ENCODE assay signal across 12 mouse cellular contexts in the genomic region with DNA sequence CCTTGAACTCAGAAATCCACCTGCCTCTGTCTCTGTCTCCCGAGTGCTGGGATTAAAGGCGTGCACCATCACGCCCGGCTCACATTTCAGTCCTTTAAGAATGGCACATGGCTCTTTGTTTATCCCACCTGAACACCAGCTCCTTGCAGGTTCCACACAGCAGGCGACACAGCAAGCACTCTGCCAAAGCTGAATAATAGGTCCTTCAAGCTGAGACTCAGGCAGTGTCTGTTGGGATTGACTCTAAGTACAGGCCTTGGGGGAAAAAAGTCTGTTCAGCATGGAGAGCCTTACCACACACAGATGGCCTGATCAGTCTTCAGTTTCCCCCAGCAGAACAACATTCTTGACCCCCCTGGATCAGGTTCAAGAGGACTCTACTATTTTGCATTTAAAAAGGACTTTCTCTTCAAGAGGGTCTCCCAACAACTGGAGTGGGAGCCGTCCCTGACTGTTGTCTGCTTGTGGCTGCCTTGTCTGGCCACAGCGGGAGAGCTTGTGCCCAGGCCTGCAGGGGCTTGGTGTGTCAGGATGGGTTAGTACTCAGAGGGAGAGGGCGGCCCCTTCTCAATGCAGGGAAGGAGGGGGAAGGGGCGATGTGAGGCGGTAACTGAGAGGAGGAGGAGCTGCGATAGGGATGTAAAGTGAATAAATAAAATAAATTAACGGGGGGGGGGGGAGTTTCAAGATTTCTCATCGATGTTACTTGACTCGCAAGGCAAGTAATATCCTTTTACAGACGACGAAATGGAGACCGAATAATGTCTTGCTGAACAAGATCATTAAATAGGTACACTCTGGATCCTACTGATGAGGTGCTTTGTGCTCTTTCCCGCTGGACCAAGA. TPM values are rescaled to one million over a fixed set of nuclear protein-coding genes. Genes with fewer than 3 reads are reported as not detected.
DNase-seq lines count a peak whose midpoint lies in the region; ATAC-seq lines count a peak whose summit lies in the region.
"Had no signal": no experiment of that assay in that cellular context is flagged by ENCODE, and none has a peak within 500 bp of the region (broad histone marks: within the 10 kb centered on the region; RNA-seq: fewer than 3 reads in every experiment).

No protein-coding gene starts in this region.

- H3K36me3 ChIP-seq in kidney, embryonic 15.5 days, result no peaks in the 10 kb centered on the region
- no peaks in the 10 kb centered on the region for H3K36me3 ChIP-seq in forebrain, embryonic 14.5 days (ENCODE audit: control insufficient read depth, insufficient read depth, low read length)
- H3K36me3 ChIP-seq in midbrain, embryonic 14.5 days (ENCODE audit: control insufficient read depth, insufficient read depth, low read length), result no peaks in the 10 kb centered on the region

- no peak overlapping the region for H3K9ac ChIP-seq in kidney, embryonic 15.5 days
- H3K9ac ChIP-seq in forebrain, embryonic 14.5 days (ENCODE audit: low read length), result no peak overlapping the region
- no peak overlapping the region for H3K9ac ChIP-seq in midbrain, embryonic 14.5 days (replicated peaks; ENCODE audit: low read length)

- no peak overlapping the region for H3K27ac ChIP-seq in kidney, embryonic 15.5 days
- no peak overlapping the region for H3K27ac ChIP-seq in forebrain, embryonic 14.5 days (ENCODE audit: low read depth, low read length)
- no peak overlapping the region for H3K27ac ChIP-seq in midbrain, embryonic 14.5 days (replicated peaks; ENCODE audit: low read depth, low read length)

- intact Hi-C loops in left cerebral cortex, postnatal 25 days (cut with DNase I), result loop anchor here (5.0 kb wide), 1 partner anchor 59 kb away; the partner anchor contains the start of genes Dhx29 and Mtrex

- peak overlapping the region; percentile 99 for H3K4me2 ChIP-seq in kidney, embryonic 15.5 days
- peak overlapping the region; percentile 98 for H3K4me2 ChIP-seq in forebrain, embryonic 14.5 days (ENCODE audit: low read length)
- peak overlapping the region; percentile 98 for H3K4me2 ChIP-seq in midbrain, embryonic 14.5 days (ENCODE audit: low read length)

- peaks cover 68% of the 10 kb centered on the region for H3K27me3 ChIP-seq in kidney, embryonic 15.5 days
- peaks cover 52% of the 10 kb centered on the region for H3K27me3 ChIP-seq in forebrain, embryonic 14.5 days (replicated peaks; ENCODE audit: control insufficient read depth, insufficient read depth, low read length)
- H3K27me3 ChIP-seq in midbrain, embryonic 14.5 days (ENCODE audit: control insufficient read depth, insufficient read depth, low read length), result peaks cover 54% of the 10 kb centered on the region

- 11% methylated on average over 18 of the region's 18 CpGs for WGBS in kidney, embryonic 15.5 days
- WGBS in forebrain, embryonic 14.5 days, result 3% methylated on average over 18 of the region's 18 CpGs
- 4% methylated on average over 18 of the region's 18 CpGs for WGBS in midbrain, embryonic 14.5 days

- peak overlapping the region; percentile 58; the same call in 1 of the 2 replicates for H3K4me3 ChIP-seq in kidney, embryonic 15.5 days (replicated peaks)
- no peak overlapping the region for H3K4me3 ChIP-seq in forebrain, embryonic 14.5 days (ENCODE audit: low read depth, low read length)
- H3K4me3 ChIP-seq in midbrain, embryonic 14.5 days (replicated peaks; ENCODE audit: low read depth, low read length), result peak overlapping the region; percentile 51; the same call in 1 of the 2 replicates
- H3K4me3 ChIP-seq: erythroblast, embryonic 14.5 days had no signal

- ATAC-seq in kidney, embryonic 15.5 days (replicated peaks; ENCODE audit: low FRiP score), result no peak
- ATAC-seq in forebrain, embryonic 14.5 days, result peak; percentile 18; the same call in 1 of the 2 replicates
- ATAC-seq in midbrain, embryonic 14.5 days (ENCODE audit: low FRiP score, low TSS enrichment), result peak; percentile 46; the same call in 1 of the 2 replicates
- ATAC-seq: lung, postnatal 0 days had no signal

- peaks cover 46% of the 10 kb centered on the region for H3K4me1 ChIP-seq in kidney, embryonic 15.5 days
- peaks cover 21% of the 10 kb centered on the region for H3K4me1 ChIP-seq in forebrain, embryonic 14.5 days (ENCODE audit: control insufficient read depth, insufficient read depth, low read length)
- H3K4me1 ChIP-seq in midbrain, embryonic 14.5 days (ENCODE audit: control insufficient read depth, insufficient read depth, low read length), result peaks cover 29% of the 10 kb centered on the region

- DNase-seq in kidney, postnatal 25 days, result no peak
- DNase-seq in ZHBTc4 (ENCODE audit: low read depth, low spot score), result peak; percentile 67
- peak; percentile 48 for DNase-seq in forebrain, embryonic 14.5 days (ENCODE audit: low spot score)
- DNase-seq in midbrain, embryonic 14.5 days, result peak; percentile 55
- no peak for DNase-seq in cerebellum, adult 8-10 months
- DNase-seq in left cerebral cortex, postnatal 25 days (ENCODE audit: low spot score in 2 of 2), result no peak
- no peak for DNase-seq in adrenal gland, adult 18-20 months (ENCODE audit: low spot score in 2 of 2)
- DNase-seq: layer of hippocampus, postnatal 36 days had no signal

- H3K9me3 ChIP-seq in kidney, embryonic 15.5 days (replicated peaks), result no peaks in the 10 kb centered on the region
- H3K9me3 ChIP-seq in forebrain, embryonic 14.5 days (replicated peaks; ENCODE audit: control insufficient read depth, low read length), result no peaks in the 10 kb centered on the region
- no peaks in the 10 kb centered on the region for H3K9me3 ChIP-seq in midbrain, embryonic 14.5 days (ENCODE audit: control insufficient read depth, low read length)

RNA-seq across cellular contexts. Expression of gene Ccno, which starts 1.8 kb away (rescaled TPM):
- 0.49 and 0.61 TPM in 2 replicates for polyA plus RNA-seq in kidney, embryonic 15.5 days (2015; fragmentation: Nextera tagmentation; extraction: Ambion mirVana)
- 1.5 and 2.2 TPM in 2 replicates for polyA plus RNA-seq in forebrain, embryonic 14.5 days (2014; fragmentation: Nextera tagmentation; extraction: Ambion mirVana)
- 0.57 and 0.58 TPM in 2 replicates for polyA plus RNA-seq in midbrain, embryonic 14.5 days (2014; fragmentation: Nextera tagmentation; extraction: Ambion mirVana)
- 1 to 10 TPM; 1.6 to 1.9 TPM for total RNA-seq in left cerebral cortex, postnatal 25 days (2021)
- under 1 TPM; 0.42 to 0.89 TPM for total RNA-seq in adrenal gland, adult 18-20 months (2021)
- polyA plus RNA-seq: erythroblast, embryonic 14.5 days had no signal

RNA-seq across cellular contexts. Expression of gene Mcidas, which starts 7.8 kb away (rescaled TPM):
- polyA plus RNA-seq in kidney, embryonic 15.5 days (2015; fragmentation: Nextera tagmentation; extraction: Ambion mirVana), result not detected in 2 replicates
- polyA plus RNA-seq in forebrain, embryonic 14.5 days (2014; fragmentation: Nextera tagmentation; extraction: Ambion mirVana), result 0.73 and 0.94 TPM in 2 replicates
- 0.22 and 0.27 TPM in 2 replicates for polyA plus RNA-seq in midbrain, embryonic 14.5 days (2014; fragmentation: Nextera tagmentation; extraction: Ambion mirVana)
- total RNA-seq in left cerebral cortex, postnatal 25 days (2021), result under 1 TPM; 0.18 to 0.44 TPM
- not detected for total RNA-seq in adrenal gland, adult 18-20 months (2021)
- total RNA-seq: CH12.LX had no signal
- polyA plus RNA-seq: erythroblast, embryonic 14.5 days had no signal

RNA-seq across cellular contexts. Expression of gene Cdc20b, which starts 49.1 kb away (rescaled TPM):
- not detected in 2 replicates for polyA plus RNA-seq in kidney, embryonic 15.5 days (2015; fragmentation: Nextera tagmentation; extraction: Ambion mirVana)
- polyA plus RNA-seq in forebrain, embryonic 14.5 days (2014; fragmentation: Nextera tagmentation; extraction: Ambion mirVana), result 0.43 and 0.71 TPM in 2 replicates
- 0.13 and 0.75 TPM in 2 replicates for polyA plus RNA-seq in midbrain, embryonic 14.5 days (2014; fragmentation: Nextera tagmentation; extraction: Ambion mirVana)
- not detected for total RNA-seq in left cerebral cortex, postnatal 25 days (2021)
- not detected for total RNA-seq in adrenal gland, adult 18-20 months (2021)
- total RNA-seq: CH12.LX; layer of hippocampus, postnatal 36 days had no signal
- polyA plus RNA-seq: erythroblast, embryonic 14.5 days had no signal

RNA-seq across cellular contexts. Expression of gene Dhx29, which starts 58.6 kb away (rescaled TPM):
- 20.7 and 25.0 TPM in 2 replicates for polyA plus RNA-seq in kidney, embryonic 15.5 days (2015; fragmentation: Nextera tagmentation; extraction: Ambion mirVana)
- polyA plus RNA-seq in forebrain, embryonic 14.5 days (2014; fragmentation: Nextera tagmentation; extraction: Ambion mirVana), result 17.5 and 25.4 TPM in 2 replicates
- polyA plus RNA-seq in midbrain, embryonic 14.5 days (2014; fragmentation: Nextera tagmentation; extraction: Ambion mirVana), result 29.0 and 30.9 TPM in 2 replicates
- 10 to 100 TPM; 20.1 to 21.7 TPM for total RNA-seq in left cerebral cortex, postnatal 25 days (2021)
- 10 to 100 TPM; 16.8 to 18.8 TPM for total RNA-seq in adrenal gland, adult 18-20 months (2021)

RNA-seq across cellular contexts. Expression of gene Mtrex, which starts 58.6 kb away (rescaled TPM):
- 75.2 and 78.2 TPM in 2 replicates for polyA plus RNA-seq in kidney, embryonic 15.5 days (2015; fragmentation: Nextera tagmentation; extraction: Ambion mirVana)
- 70.6 and 77.9 TPM in 2 replicates for polyA plus RNA-seq in forebrain, embryonic 14.5 days (2014; fragmentation: Nextera tagmentation; extraction: Ambion mirVana)
- 51.3 and 69.5 TPM in 2 replicates for polyA plus RNA-seq in midbrain, embryonic 14.5 days (2014; fragmentation: Nextera tagmentation; extraction: Ambion mirVana)
- total RNA-seq in left cerebral cortex, postnatal 25 days (2021), result 10 to 100 TPM; 42.0 to 44.8 TPM
- 10 to 100 TPM; 36.4 to 46.1 TPM for total RNA-seq in adrenal gland, adult 18-20 months (2021)

Comparison
In these comparisons a context has a peak if more than half of its experiments do, and no peak if none do; other contexts are left out.
1. DNase-seq: peak in ZHBTc4 (single experiment), forebrain, embryonic 14.5 days (single experiment) and midbrain, embryonic 14.5 days (single experiment); none in kidney, postnatal 25 days (0 of 2), cerebellum, adult 8-10 months (single experiment), left cerebral cortex, postnatal 25 days (0 of 2) and adrenal gland, adult 18-20 months (0 of 2).
2. Peak in every context shown above with its lines, with median percentiles within 50 percentile points of each other: H3K4me2 ChIP-seq.